Mouse (Mus musculus): ENCODE data around the gene Pank3. TPM values are rescaled to one million over a fixed set of nuclear protein-coding genes. Genes with fewer than 3 reads are reported as not detected.
A peak's percentile ranks its signal among the peaks of the same experiment; 100 is the strongest.
"Not testable (repeated sequence)": the region's sequence is repeated elsewhere in the genome, so short reads cannot be mapped to it uniquely, and the experiment has no call there.

Gene Pank3
- polyA plus RNA-seq, 1 experiment, result 25.3 TPM

DNA sequence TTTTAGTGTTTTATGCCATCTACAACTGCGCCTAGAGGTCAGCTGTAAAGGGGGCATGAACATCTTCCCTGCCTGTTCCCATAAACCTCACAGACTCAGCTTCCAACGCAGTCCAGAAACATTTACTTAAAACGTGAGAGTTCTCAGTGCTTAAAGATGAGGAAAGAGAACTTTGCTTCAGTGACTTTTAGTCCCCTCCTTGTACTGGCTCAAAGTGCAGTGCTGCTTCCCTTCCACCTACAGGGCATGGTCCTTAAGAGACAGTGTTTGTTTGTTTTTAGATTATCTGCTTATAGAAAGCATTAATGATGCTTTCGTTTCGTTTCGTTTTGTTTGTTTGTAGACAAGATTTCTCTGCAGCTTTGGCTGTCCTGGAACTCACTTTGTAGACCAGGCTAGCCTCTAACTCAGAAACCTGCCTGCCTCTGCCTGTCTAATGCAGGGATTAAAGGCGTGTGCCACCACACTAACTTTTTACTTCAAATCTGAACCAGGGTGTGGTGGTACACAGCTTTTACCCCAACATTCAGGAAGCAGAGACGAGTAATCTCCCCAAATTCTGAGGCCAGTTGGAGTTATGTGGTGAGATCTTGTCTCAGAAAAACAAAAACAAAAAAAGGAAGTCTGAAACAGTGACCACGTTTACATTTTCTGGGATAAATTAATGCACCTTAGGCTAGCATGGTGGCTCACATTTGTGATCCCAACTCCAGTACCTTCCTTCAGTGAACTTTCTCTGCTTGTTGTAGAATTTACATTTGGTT, 1.6 kb downstream of the Pank3 start:
- H3K4me1 ChIP-seq (ENCODE audit: control insufficient read depth, insufficient read depth, low read length), result peaks cover 14% of the 10 kb centered on the region
- no peak for TF ChIP-seq CTCF (IDR thresholded peaks at IDR 0.05; ENCODE audit: low read depth, low read length)
- no peak for TF ChIP-seq POLR2A (IDR thresholded peaks at IDR 0.05; ENCODE audit: borderline replicate concordance, low read depth, low read length)
- peak overlapping the region; percentile 26 for H3K27ac ChIP-seq (ENCODE audit: insufficient read depth, low read depth, low read length)
- peak overlapping the region; percentile 69 for H3K4me3 ChIP-seq (ENCODE audit: insufficient read depth, low read length)

- no peak for TF ChIP-seq POLR2A (IDR thresholded peaks at IDR 0.05; ENCODE audit: borderline replicate concordance, low read depth, low read length)
- no peak for TF ChIP-seq CTCF (IDR thresholded peaks at IDR 0.05; ENCODE audit: low read depth, low read length)
These were observed 6.3 kb downstream of the Pank3 start for GRCm38 (mm10) chr11:35775606-35776005.

GRCm38 (mm10) chr11:35776452-35776851, 7.2 kb downstream of the Pank3 start:
- TF ChIP-seq POLR2A (IDR thresholded peaks at IDR 0.05; ENCODE audit: borderline replicate concordance, low read depth, low read length), result no peak
- H3K27ac ChIP-seq (ENCODE audit: insufficient read depth, low read depth, low read length), result no peak overlapping the region
- H3K4me3 ChIP-seq (ENCODE audit: insufficient read depth, low read length), result no peak overlapping the region
- H3K4me1 ChIP-seq (ENCODE audit: control insufficient read depth, insufficient read depth, low read length), result peaks cover 15% of the 10 kb centered on the region

More at GRCm38 (mm10) chr11:35775606-35776005, 6.3 kb downstream of the Pank3 start:
- Histone ChIP-seq H3K4me1 (ENCODE audit: control insufficient read depth, insufficient read depth, low read length) (peaks cover 15% of the 10 kb centered on the region), H3K4me3 (ENCODE audit: insufficient read depth, low read length) (no peak overlapping the region), H3K27ac (ENCODE audit: insufficient read depth, low read depth, low read length) (no peak overlapping the region)

- Histone ChIP-seq H3K27ac (ENCODE audit: insufficient read depth, low read depth, low read length) (no peak overlapping the region), H3K4me3 (ENCODE audit: insufficient read depth, low read length) (no peak overlapping the region)
- no peak for TF ChIP-seq POLR2A (IDR thresholded peaks at IDR 0.05; ENCODE audit: borderline replicate concordance, low read depth, low read length)
- no peak for TF ChIP-seq CTCF (IDR thresholded peaks at IDR 0.05; ENCODE audit: low read depth, low read length)
These were observed 11.1 kb downstream of the Pank3 start for GRCm38 (mm10) chr11:35780336-35780735.

GRCm38 (mm10) chr11:35782444-35782843, 13.2 kb downstream of the Pank3 start:
- Histone ChIP-seq H3K27ac (ENCODE audit: insufficient read depth, low read depth, low read length) (no peak overlapping the region), H3K4me1 (ENCODE audit: control insufficient read depth, insufficient read depth, low read length) (no peaks in the 10 kb centered on the region), H3K4me3 (ENCODE audit: insufficient read depth, low read length) (no peak overlapping the region)
- TF ChIP-seq CTCF (IDR thresholded peaks at IDR 0.05; ENCODE audit: low read depth, low read length) (no peak), POLR2A (IDR thresholded peaks at IDR 0.05; ENCODE audit: borderline replicate concordance, low read depth, low read length) (no peak)

More at GRCm38 (mm10) chr11:35780336-35780735, 11.1 kb downstream of the Pank3 start:
- peaks cover 3% of the 10 kb centered on the region; the same call in 1 of the 2 replicates for H3K4me1 ChIP-seq (ENCODE audit: control insufficient read depth, insufficient read depth, low read length)

- Histone ChIP-seq H3K4me1 (ENCODE audit: control insufficient read depth, insufficient read depth, low read length) (no peaks in the 10 kb centered on the region), H3K27ac (ENCODE audit: insufficient read depth, low read depth, low read length) (no peak overlapping the region), H3K4me3 (ENCODE audit: insufficient read depth, low read length) (no peak overlapping the region)
- no peak for TF ChIP-seq CTCF (IDR thresholded peaks at IDR 0.05; ENCODE audit: low read depth, low read length)
- TF ChIP-seq POLR2A (IDR thresholded peaks at IDR 0.05; ENCODE audit: borderline replicate concordance, low read depth, low read length), result no peak
These were observed 13.8 kb downstream of the Pank3 start for GRCm38 (mm10) chr11:35783038-35783437.

- TF ChIP-seq CTCF (IDR thresholded peaks at IDR 0.05; ENCODE audit: low read depth, low read length), result no peak
- H3K27ac ChIP-seq (ENCODE audit: insufficient read depth, low read depth, low read length), result no peak overlapping the region
- H3K4me1 ChIP-seq (ENCODE audit: control insufficient read depth, insufficient read depth, low read length), result no peaks in the 10 kb centered on the region
- H3K4me3 ChIP-seq (ENCODE audit: insufficient read depth, low read length), result no peak overlapping the region
These were observed 14.7 kb downstream of the Pank3 start for GRCm38 (mm10) chr11:35784002-35784401.

DNA sequence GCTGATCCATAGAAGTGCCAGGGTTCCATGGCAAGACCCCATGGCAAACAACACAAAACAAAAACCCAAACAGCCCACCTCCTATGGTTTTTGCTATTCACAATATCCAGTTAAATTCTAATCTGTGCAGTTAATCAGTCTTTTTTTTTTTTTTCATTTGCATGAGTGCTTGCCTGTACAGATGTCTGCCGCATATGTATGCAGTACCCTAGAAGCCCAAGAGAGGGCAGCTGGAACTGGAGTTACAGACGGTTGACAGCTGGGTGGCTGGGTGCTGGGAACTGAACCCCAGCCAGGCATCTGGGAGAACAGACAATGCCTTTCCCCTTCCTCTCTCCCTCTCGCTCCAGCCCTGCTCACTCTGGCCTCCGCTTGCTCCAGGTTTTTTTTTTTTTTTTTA, 15.3 kb downstream of the Pank3 start:
- Histone ChIP-seq H3K4me3 (ENCODE audit: insufficient read depth, low read length) (no peak overlapping the region), H3K4me1 (ENCODE audit: control insufficient read depth, insufficient read depth, low read length) (no peaks in the 10 kb centered on the region), H3K27ac (ENCODE audit: insufficient read depth, low read depth, low read length) (no peak overlapping the region)
- TF ChIP-seq POLR2A (IDR thresholded peaks at IDR 0.05; ENCODE audit: borderline replicate concordance, low read depth, low read length) (no peak), CTCF (IDR thresholded peaks at IDR 0.05; ENCODE audit: low read depth, low read length) (no peak)

- TF ChIP-seq CTCF (IDR thresholded peaks at IDR 0.05; ENCODE audit: low read depth, low read length) (no peak), POLR2A (IDR thresholded peaks at IDR 0.05; ENCODE audit: borderline replicate concordance, low read depth, low read length) (no peak)
- H3K4me3 ChIP-seq (ENCODE audit: insufficient read depth, low read length), result no peak overlapping the region
- H3K27ac ChIP-seq (ENCODE audit: insufficient read depth, low read depth, low read length), result no peak overlapping the region
- no peaks in the 10 kb centered on the region for H3K4me1 ChIP-seq (ENCODE audit: control insufficient read depth, insufficient read depth, low read length)
These were observed 19.2 kb downstream of the Pank3 start for GRCm38 (mm10) chr11:35788443-35788842.

DNA sequence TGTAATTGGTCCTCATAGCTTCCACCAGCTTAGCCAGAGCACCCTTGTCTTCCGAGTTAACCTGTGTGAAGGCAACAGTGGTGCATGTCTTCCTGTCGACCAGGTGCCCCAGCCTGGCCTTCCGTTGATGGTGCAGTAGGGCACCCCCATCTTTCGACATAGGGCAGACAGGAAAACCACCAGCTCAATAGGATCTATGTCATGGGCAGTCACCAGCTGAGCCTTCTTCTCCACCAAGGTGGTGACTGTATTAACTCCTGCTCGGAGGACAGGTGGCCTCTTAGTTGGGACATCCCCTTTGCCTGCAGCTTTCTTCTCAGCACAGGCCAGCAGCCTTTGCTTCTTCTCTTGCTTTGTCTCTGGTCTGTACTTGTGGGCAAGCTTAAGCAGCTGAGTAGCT, 23.5 kb downstream of the Pank3 start:
- not testable (repeated sequence) for H3K4me3 ChIP-seq (ENCODE audit: insufficient read depth, low read length); H3K27ac ChIP-seq (ENCODE audit: insufficient read depth, low read depth, low read length); H3K4me1 ChIP-seq (ENCODE audit: control insufficient read depth, insufficient read depth, low read length)
